Mouse (Mus musculus): ENCODE results near the gene Gm10518.
"Not testable (repeated sequence)": the region's sequence is repeated elsewhere in the genome, so short reads cannot be mapped to it uniquely, and the experiment has no call there.

Gene Gm10518

GRCm38 (mm10) chr1:179802610-179803512 lies at the start of gene Gm10518:
Gm10518 (plus strand) TSS chr1:179803376.
- peak in 1 of 2 experiments; percentile 22 for DNase-seq (ENCODE audit: low read depth in 1 of 2, low spot score in 2 of 2)

- DNase-seq (ENCODE audit: low read depth in 1 of 2, low spot score in 2 of 2), result no peak
Measured at GRCm38 (mm10) chr1:179756477-179756876, 46.7 kb upstream of the Gm10518 start.

GRCm38 (mm10) chr1:179760086-179760485 lies 43.1 kb upstream of the Gm10518 start:
- DNase-seq (ENCODE audit: low read depth in 1 of 2, low spot score in 2 of 2), result no peak

GRCm38 (mm10) chr1:179760553-179760952 lies 42.6 kb upstream of the Gm10518 start:
- no peak for DNase-seq (ENCODE audit: low read depth in 1 of 2, low spot score in 2 of 2)

GRCm38 (mm10) chr1:179776831-179777230 lies 26.3 kb upstream of the Gm10518 start:
- no peak for DNase-seq (ENCODE audit: low read depth in 1 of 2, low spot score in 2 of 2)

- DNase-seq (ENCODE audit: low read depth in 1 of 2, low spot score in 2 of 2), result no peak
Measured at GRCm38 (mm10) chr1:179784098-179784497, 19.1 kb upstream of the Gm10518 start.

- no peak for DNase-seq (ENCODE audit: low read depth in 1 of 2, low spot score in 2 of 2)
Measured at GRCm38 (mm10) chr1:179785502-179785901, 17.7 kb upstream of the Gm10518 start.

GRCm38 (mm10) chr1:179787281-179787680 lies 15.9 kb upstream of the Gm10518 start:
- no peak for DNase-seq (ENCODE audit: low read depth in 1 of 2, low spot score in 2 of 2)

- DNase-seq (ENCODE audit: low read depth in 1 of 2, low spot score in 2 of 2), result no peak
Measured at GRCm38 (mm10) chr1:179798794-179799193, 4.4 kb upstream of the Gm10518 start.

GRCm38 (mm10) chr1:179803513-179804139 lies 450 bp downstream of the Gm10518 start, which contains the start of gene Ahctf1:
Ahctf1 (minus strand) TSS chr1:179803680.
- peak; percentile 88 to 96 for DNase-seq (ENCODE audit: low read depth in 1 of 2, low spot score in 2 of 2)

- no peak for DNase-seq (ENCODE audit: low read depth in 1 of 2, low spot score in 2 of 2)
Measured at GRCm38 (mm10) chr1:179804140-179804881, 1.1 kb downstream of the Gm10518 start.

- no peak for DNase-seq (ENCODE audit: low read depth in 1 of 2, low spot score in 2 of 2)
Measured at GRCm38 (mm10) chr1:179805751-179806150, 2.6 kb downstream of the Gm10518 start.

- no peak for DNase-seq (ENCODE audit: low read depth in 1 of 2, low spot score in 2 of 2)
Measured at GRCm38 (mm10) chr1:179807468-179807867, 4.3 kb downstream of the Gm10518 start.

GRCm38 (mm10) chr1:179808300-179808699 lies 5.1 kb downstream of the Gm10518 start:
- no peak for DNase-seq (ENCODE audit: low read depth in 1 of 2, low spot score in 2 of 2)

GRCm38 (mm10) chr1:179813385-179813784 lies 10.2 kb downstream of the Gm10518 start:
- no peak for DNase-seq (ENCODE audit: low read depth in 1 of 2, low spot score in 2 of 2)

GRCm38 (mm10) chr1:179814616-179815015 lies 11.4 kb downstream of the Gm10518 start:
- DNase-seq (ENCODE audit: low read depth in 1 of 2, low spot score in 2 of 2), result no peak

- DNase-seq (ENCODE audit: low read depth in 1 of 2, low spot score in 2 of 2), result not testable (repeated sequence)
Measured at GRCm38 (mm10) chr1:179818490-179819278, 15.5 kb downstream of the Gm10518 start.

- no peak for DNase-seq (ENCODE audit: low read depth in 1 of 2, low spot score in 2 of 2)
Measured at GRCm38 (mm10) chr1:179824549-179824948, 21.4 kb downstream of the Gm10518 start.

GRCm38 (mm10) chr1:179828051-179828450 lies 24.9 kb downstream of the Gm10518 start:
- DNase-seq (ENCODE audit: low read depth in 1 of 2, low spot score in 2 of 2), result no peak

- peak in 1 of 2 experiments; percentile 43 for DNase-seq (ENCODE audit: low read depth in 1 of 2, low spot score in 2 of 2)
Measured at GRCm38 (mm10) chr1:179828900-179829299, 25.7 kb downstream of the Gm10518 start.
